8 mouse cellular contexts compared by ENCODE assay signal in genomic region chr13:45963497-45964330, GRCm38 (mm10). TPM values are rescaled to one million over a fixed set of nuclear protein-coding genes. Genes with fewer than 3 reads are reported as not detected.
DNase-seq lines count a peak whose midpoint lies in the region; ATAC-seq lines count a peak whose summit lies in the region.

No protein-coding gene starts in this region.

- peak overlapping the region; percentile 91 for H3K4me3 ChIP-seq in midbrain, embryonic 10.5 days

- peaks cover 61% of the 10 kb centered on the region for H3K27me3 ChIP-seq in midbrain, embryonic 10.5 days (ENCODE audit: low read depth, poor library complexity, severe bottlenecking)

- intact Hi-C loops in left cerebral cortex, postnatal 4 days (cut with DNase I) = loop anchor here (2.0 kb wide), 1 partner anchor 199 kb away; no protein-coding TSS in a partner anchor

- no peaks in the 10 kb centered on the region for H3K36me3 ChIP-seq in midbrain, embryonic 10.5 days

- peak; percentile 42 to 57 for DNase-seq in cerebellum, postnatal 4 days (ENCODE audit: low spot score in 2 of 2)
- peak; percentile 78 for DNase-seq in gastrocnemius, postnatal 10 days
- peak; percentile 68 for DNase-seq in left cerebral cortex, postnatal 4 days
- DNase-seq in midbrain, embryonic 10.5 days (ENCODE audit: low spot score) = peak; percentile 84
- peak; percentile 54 to 63 for DNase-seq in right cerebral cortex, postnatal 36 days (ENCODE audit: low spot score in 2 of 2)
- DNase-seq in urinary bladder, postnatal 4 days (ENCODE audit: low spot score in 2 of 2) = peak; percentile 74 to 81

- peak; percentile 20 for ATAC-seq in activated CD4-positive, CD25-positive, alpha-beta regulatory T cell, adult 4 months
- ATAC-seq in inflammation-experienced regulatory T-cells, adult 6 months = peak; percentile 26

- peak overlapping the region; percentile 93 for H3K27ac ChIP-seq in midbrain, embryonic 10.5 days (replicated peaks)

- under 1% methylated on average over 85 of the region's 95 CpGs for WGBS in midbrain, embryonic 10.5 days

- H3K4me1 ChIP-seq in midbrain, embryonic 10.5 days = peaks cover 63% of the 10 kb centered on the region

- H3K9me3 ChIP-seq in midbrain, embryonic 10.5 days (replicated peaks) = no peaks in the 10 kb centered on the region

RNA-seq across cellular contexts. Expression of gene Atxn1, which starts 1.1 kb away (rescaled TPM):
- 10 to 100 TPM; 28.1 to 32.9 TPM for polyA plus RNA-seq in activated CD4-positive, CD25-positive, alpha-beta regulatory T cell, adult 4 months (2017; shearing (Covaris generic))
- total RNA-seq in gastrocnemius, postnatal 10 days (2021) = 10 to 100 TPM; 27.7 to 33.5 TPM
- 10 to 100 TPM; 35.9 to 51.1 (median 39.1) TPM for polyA plus RNA-seq in inflammation-experienced regulatory T-cells, adult 6 months (2017; shearing (Covaris generic))
- total RNA-seq in left cerebral cortex, postnatal 4 days (2021) = 100 to 1,000 TPM in 1 of 2 experiments, 10 to 100 TPM in 1; 91.3 to 126 TPM
- polyA plus RNA-seq in midbrain, embryonic 10.5 days (2016; fragmentation: Nextera tagmentation; extraction: Ambion mirVana) = 1.3 and 2.2 TPM in 2 replicates

Comparison
In these comparisons a context has a peak if more than half of its experiments do, and no peak if none do; other contexts are left out.
1. Peak in every context shown above with its lines: DNase-seq, ATAC-seq, H3K4me3 ChIP-seq and H3K27ac ChIP-seq.